Mouse (Mus musculus): Measurements from ENCODE around the gene Hdac2. TPM values are rescaled to one million over a fixed set of nuclear protein-coding genes. Genes with fewer than 3 reads are reported as not detected.

Hdac2 gene
- polyA plus RNA-seq, 1 experiment from 2014 or later, result 330 TPM

GRCm38 (mm10) chr10:37014274-37015107 is 40.1 kb downstream of the Hdac2 start:
- Histone ChIP-seq H3K4me1 (replicated peaks) (peaks cover 7% of the 10 kb centered on the region; the same call in 1 of the 2 replicates), H3K27me3 (ENCODE audit: insufficient read depth, poor library complexity, severe bottlenecking) (no peaks in the 10 kb centered on the region), H3K36me3 (no peaks in the 10 kb centered on the region), H3K4me3 (no peak overlapping the region), H3K27ac (peak overlapping the region; percentile 41; the same call in 1 of the 2 replicates), H3K9me3 (no peaks in the 10 kb centered on the region)
- 54% methylated on average over 8 of the region's 8 CpGs for WGBS
- DNase-seq (ENCODE audit: low spot score), result peak; percentile 66

- no peak for DNase-seq (ENCODE audit: low spot score)
- H3K27me3 ChIP-seq (ENCODE audit: insufficient read depth, poor library complexity, severe bottlenecking), result no peaks in the 10 kb centered on the region
- 66% methylated on average over 2 of the region's 2 CpGs for WGBS
- no peaks in the 10 kb centered on the region for H3K9me3 ChIP-seq
- H3K36me3 ChIP-seq, result no peaks in the 10 kb centered on the region
- peaks cover 7% of the 10 kb centered on the region; the same call in 1 of the 2 replicates for H3K4me1 ChIP-seq (replicated peaks)
- peak overlapping the region; percentile 41; the same call in 1 of the 2 replicates for H3K27ac ChIP-seq
- no peak overlapping the region for H3K4me3 ChIP-seq
These were observed 41.4 kb downstream of the Hdac2 start for GRCm38 (mm10) chr10:37015729-37016128.

- no peak overlapping the region for H3K27ac ChIP-seq
- H3K9me3 ChIP-seq, result no peaks in the 10 kb centered on the region
- WGBS, result 85% methylated on average over 2 of the region's 2 CpGs
- DNase-seq (ENCODE audit: low spot score), result no peak
- H3K4me1 ChIP-seq (replicated peaks), result peaks cover 7% of the 10 kb centered on the region; the same call in 1 of the 2 replicates
- H3K27me3 ChIP-seq (ENCODE audit: insufficient read depth, poor library complexity, severe bottlenecking), result no peaks in the 10 kb centered on the region
- H3K36me3 ChIP-seq, result no peaks in the 10 kb centered on the region
- H3K4me3 ChIP-seq, result no peak overlapping the region
These were observed 41.9 kb downstream of the Hdac2 start for GRCm38 (mm10) chr10:37016200-37016599.

- H3K27me3 ChIP-seq (ENCODE audit: insufficient read depth, poor library complexity, severe bottlenecking), result no peaks in the 10 kb centered on the region
- no peak overlapping the region for H3K4me3 ChIP-seq
- no peaks in the 10 kb centered on the region for H3K9me3 ChIP-seq
- H3K36me3 ChIP-seq, result no peaks in the 10 kb centered on the region
- H3K27ac ChIP-seq, result no peak overlapping the region
- no peak for DNase-seq (ENCODE audit: low spot score)
- H3K4me1 ChIP-seq (replicated peaks), result no peaks in the 10 kb centered on the region
- 68% methylated on average over 1 of the region's 1 CpGs for WGBS
These were observed 50.0 kb downstream of the Hdac2 start for GRCm38 (mm10) chr10:37024301-37024700.

- Histone ChIP-seq H3K27ac (no peak overlapping the region), H3K27me3 (ENCODE audit: insufficient read depth, poor library complexity, severe bottlenecking) (no peaks in the 10 kb centered on the region), H3K36me3 (no peaks in the 10 kb centered on the region), H3K4me1 (replicated peaks) (no peaks in the 10 kb centered on the region), H3K9me3 (no peaks in the 10 kb centered on the region), H3K4me3 (no peak overlapping the region)
- no peak for DNase-seq (ENCODE audit: low spot score)
- 79% methylated on average over 2 of the region's 2 CpGs for WGBS
These were observed 54.3 kb downstream of the Hdac2 start for GRCm38 (mm10) chr10:37028651-37029050.

- no peaks in the 10 kb centered on the region for H3K4me1 ChIP-seq (replicated peaks)
- WGBS, result 81% methylated on average over 7 of the region's 7 CpGs
- H3K27ac ChIP-seq, result no peak overlapping the region
- H3K9me3 ChIP-seq, result no peaks in the 10 kb centered on the region
- H3K4me3 ChIP-seq, result no peak overlapping the region
- H3K27me3 ChIP-seq (ENCODE audit: insufficient read depth, poor library complexity, severe bottlenecking), result no peaks in the 10 kb centered on the region
- H3K36me3 ChIP-seq, result no peaks in the 10 kb centered on the region
- DNase-seq (ENCODE audit: low spot score), result no peak
These were observed 60.8 kb downstream of the Hdac2 start for GRCm38 (mm10) chr10:37035090-37035497.

- no peaks in the 10 kb centered on the region for H3K36me3 ChIP-seq
- DNase-seq (ENCODE audit: low spot score), result no peak
- no peaks in the 10 kb centered on the region for H3K9me3 ChIP-seq
- WGBS, result 87% methylated on average over 8 of the region's 8 CpGs
- no peak overlapping the region for H3K27ac ChIP-seq
- no peaks in the 10 kb centered on the region for H3K27me3 ChIP-seq (ENCODE audit: insufficient read depth, poor library complexity, severe bottlenecking)
- no peaks in the 10 kb centered on the region for H3K4me1 ChIP-seq (replicated peaks)
- H3K4me3 ChIP-seq, result no peak overlapping the region
These were observed 73.3 kb downstream of the Hdac2 start for GRCm38 (mm10) chr10:37047661-37048098.

Other genes starting within 250 kb of the Hdac2 start
- gene Marcks, start 164.4 kb downstream of the Hdac2 start, polyA plus RNA-seq (2016; fragmentation: Nextera tagmentation; extraction: Ambion mirVana), result 171 and 173 TPM in 2 replicates